Mouse (Mus musculus) E14TG2a.4 (cell line): ENCODE data around the gene Rsph3b.

Experiments used
- H3K27me3 ChIP-seq: 2 replicates; pipeline ENCODE4 v1.6.1; 2014; ENCODE audit warnings: low read length, control low read depth; ENCODE audit not compliant: insufficient read depth
- H3K36me3 ChIP-seq: 2 replicates; pipeline ENCODE4 v1.6.1; 2014; ENCODE audit warnings: low read length, control low read depth; ENCODE audit not compliant: insufficient read depth
- H3K4me1 ChIP-seq: replicated peaks from 2 replicates; pipeline ENCODE4 v1.6.1; 2014; ENCODE audit warnings: low read depth, low read length, control low read depth
- H3K4me3 ChIP-seq: replicated peaks from 2 replicates; pipeline ENCODE4 v1.5.1; 2014; ENCODE audit warnings: mild to moderate bottlenecking, low read length
- H3K9me3 ChIP-seq: 2 replicates; pipeline ENCODE4 v1.6.1; 2014; ENCODE audit warnings: low read length, control low read depth
- CTCF ChIP-seq: conservative IDR thresholded peaks from 2 replicates; pipeline ENCODE4 v1.5.1; 2014; ENCODE audit warnings: low read length
- NANOG ChIP-seq: IDR thresholded peaks from 2 replicates; pipeline ENCODE4 v1.6.1; 2014; ENCODE audit warnings: borderline replicate concordance, low read length, mixed read lengths
- POU5F1 ChIP-seq: IDR thresholded peaks from 2 replicates; pipeline ENCODE4 v1.6.1; 2014; ENCODE audit warnings: low read length, borderline replicate concordance

Rsph3b gene

DNA sequence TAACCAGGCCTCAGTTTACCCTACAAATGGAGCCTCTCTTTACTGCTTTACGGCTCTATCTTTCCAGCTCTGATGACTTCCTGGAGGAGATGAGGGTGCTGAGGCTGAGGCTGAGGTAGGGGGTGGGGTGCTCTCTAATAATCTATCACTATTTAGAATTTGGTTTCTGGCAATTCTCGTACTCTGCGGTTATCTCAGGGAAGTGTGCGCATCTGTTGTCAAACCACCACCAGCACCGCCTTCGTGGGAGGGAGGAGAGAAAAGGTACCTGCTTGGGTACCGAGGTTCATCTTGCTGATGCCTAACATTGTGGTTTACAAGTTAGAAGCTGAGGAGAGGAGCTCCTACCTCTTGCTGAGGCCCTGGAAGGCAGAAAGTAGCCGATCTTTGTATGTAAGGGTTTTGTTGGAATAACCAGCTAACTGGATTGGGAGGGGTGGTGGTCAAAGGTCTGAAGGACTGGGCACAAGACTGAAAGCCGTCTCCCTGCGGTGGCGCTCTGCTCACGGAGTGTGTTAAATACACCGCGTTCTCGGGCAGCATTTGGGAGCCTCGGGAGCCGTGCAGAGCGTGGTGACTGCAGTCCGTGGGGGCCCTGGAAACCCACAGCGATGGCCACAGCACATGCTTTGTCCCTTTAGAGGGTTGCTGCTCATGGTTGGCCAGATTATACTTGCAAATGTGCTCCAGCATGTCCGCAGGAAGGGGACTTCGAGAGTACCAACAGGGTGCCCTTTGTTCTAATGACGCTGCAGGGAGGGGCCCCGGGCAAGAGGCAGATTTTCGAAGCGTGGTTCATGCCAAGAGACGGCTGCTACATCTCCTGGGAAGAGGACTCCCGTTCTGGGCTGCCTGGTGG, 87.1 kb downstream of the Rsph3b start:
- H3K9me3 ChIP-seq, result 0 out of 2 replicates have a peak, but pooled peaks cover 3% of the 10 kb centered on the region
- peaks cover 78% of the 10 kb centered on the region for H3K27me3 ChIP-seq
- no peaks in the 10 kb centered on the region for H3K36me3 ChIP-seq
- H3K4me3 ChIP-seq, result peak overlapping the region; percentile 60
- peaks cover 73% of the 10 kb centered on the region for H3K4me1 ChIP-seq
- TF ChIP-seq POU5F1 (no peak), CTCF (no peak), NANOG (no peak)

DNA sequence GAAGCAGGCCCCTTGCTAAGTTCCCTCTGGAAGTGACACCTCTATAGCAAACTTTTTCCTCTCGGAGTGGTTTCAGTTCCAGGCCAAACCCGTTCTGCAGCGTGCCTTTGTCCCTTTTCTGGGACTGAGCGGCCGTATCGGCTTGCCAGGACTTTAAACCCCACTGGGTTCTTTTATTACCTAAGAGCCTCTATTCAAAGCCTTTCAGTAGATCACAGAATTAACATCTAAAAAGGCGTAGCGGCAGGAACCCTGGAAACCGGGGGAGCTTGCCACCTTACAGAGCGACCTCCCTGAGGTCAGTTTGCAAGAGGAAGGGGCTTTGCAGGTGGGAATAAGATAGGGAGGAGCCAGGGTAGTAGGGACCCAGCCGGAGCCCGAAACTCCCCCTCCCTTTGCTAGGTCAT, 88.0 kb downstream of the Rsph3b start:
- peak overlapping the region; percentile 48 for H3K4me3 ChIP-seq
- TF ChIP-seq CTCF, result no peak
- no peak for TF ChIP-seq POU5F1
- peak; percentile 65; the same call in 1 of the 2 replicates for TF ChIP-seq NANOG

DNA sequence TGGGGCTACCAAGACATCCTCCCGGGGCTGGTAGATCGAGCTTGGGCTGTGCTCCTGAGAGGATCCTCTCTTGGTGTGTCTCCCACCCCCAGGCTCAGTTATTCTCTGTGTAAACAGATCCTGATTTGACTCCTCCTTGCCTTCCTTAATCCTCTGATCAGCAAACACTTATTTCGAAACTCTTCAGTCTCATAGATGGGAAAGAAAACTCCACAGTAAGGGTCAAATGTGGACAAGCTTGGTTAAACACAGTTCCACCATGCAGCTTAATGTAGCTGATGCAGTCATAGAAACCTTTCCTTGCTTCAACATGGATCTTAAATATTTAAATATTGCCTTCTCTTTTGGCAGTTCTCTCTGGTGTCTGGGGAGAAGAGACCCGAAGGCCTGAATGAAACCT, 88.4 kb downstream of the Rsph3b start:
- Histone ChIP-seq H3K4me3 (peak overlapping the region; percentile 48), H3K36me3 (no peaks in the 10 kb centered on the region), H3K9me3 (0 out of 2 replicates have a peak, but pooled peaks cover 3% of the 10 kb centered on the region), H3K4me1 (peaks cover 66% of the 10 kb centered on the region), H3K27me3 (peaks cover 74% of the 10 kb centered on the region)
- TF ChIP-seq POU5F1, result no peak
- TF ChIP-seq CTCF, result no peak
- no peak for TF ChIP-seq NANOG

More for the DNA sequence above, 88.0 kb downstream of the Rsph3b start:
- H3K27me3 ChIP-seq, result peaks cover 74% of the 10 kb centered on the region
- no peaks in the 10 kb centered on the region for H3K36me3 ChIP-seq
- 0 out of 2 replicates have a peak, but pooled peaks cover 3% of the 10 kb centered on the region for H3K9me3 ChIP-seq
- peaks cover 70% of the 10 kb centered on the region for H3K4me1 ChIP-seq
